Mouse (Mus musculus) C2C12 (cell line): ENCODE measurements around the gene Mtmr11. TPM values are rescaled to one million over a fixed set of nuclear protein-coding genes. Genes with fewer than 3 reads are reported as not detected.

Source experiments
- H3K27me3 ChIP-seq: one replicate; pipeline ENCODE4 v1.6.1; 2011; ENCODE audit not compliant: control insufficient read depth, insufficient read depth, insufficient read length
- H3K36me3 ChIP-seq: one replicate; pipeline ENCODE4 v1.6.1; 2011; ENCODE audit not compliant: control insufficient read depth, insufficient read depth
- H3K4me3 ChIP-seq: one replicate; pipeline ENCODE4 v1.5.1; 2011; ENCODE audit warnings: mild to moderate bottlenecking, control low read depth; ENCODE audit not compliant: poor library complexity, insufficient read depth, severe bottlenecking
- H3K79me2 ChIP-seq: one replicate; pipeline ENCODE4 v1.6.1; 2011; ENCODE audit not compliant: control insufficient read depth, insufficient read depth
- H3K79me3 ChIP-seq: one replicate; pipeline ENCODE4 v1.6.1; 2011; ENCODE audit warnings: low read depth, control low read depth
- H3ac ChIP-seq: one replicate; pipeline ENCODE3; 2011; ENCODE audit warnings: low read depth; ENCODE audit not compliant: control insufficient read depth, insufficient read length
- CEBPB ChIP-seq: IDR thresholded peaks from one replicate; pipeline ENCODE4 v1.6.1; 2011; ENCODE audit warnings: low read depth, mild to moderate bottlenecking, control low read depth, moderate library complexity
- CTCF ChIP-seq: IDR thresholded peaks from one replicate; pipeline ENCODE4 v1.5.1; 2011; ENCODE audit not compliant: control insufficient read depth, insufficient read depth, insufficient read length
- FOSL1 ChIP-seq: IDR thresholded peaks from one replicate; pipeline ENCODE4 v1.8.0; 2011; ENCODE audit warnings: mild to moderate bottlenecking, low read length; ENCODE audit not compliant: poor library complexity, insufficient read depth, severe bottlenecking
- MAX ChIP-seq: IDR thresholded peaks from one replicate; pipeline ENCODE4 v1.6.1; 2011; ENCODE audit warnings: mild to moderate bottlenecking, control low read depth
- MYOD1 ChIP-seq: IDR thresholded peaks from one replicate; pipeline ENCODE4 v1.6.1; 2011; ENCODE audit warnings: low read depth; ENCODE audit not compliant: control insufficient read depth, insufficient read length
- MYOG ChIP-seq: IDR thresholded peaks from one replicate; pipeline ENCODE4 v1.6.1; 2011; ENCODE audit not compliant: control insufficient read depth, insufficient read length; ENCODE audit errors: extremely low read depth
- USF1 ChIP-seq: IDR thresholded peaks from one replicate; pipeline ENCODE4 v1.6.1; 2011; ENCODE audit warnings: low read depth, mild to moderate bottlenecking, control low read depth, moderate library complexity
- polyA plus RNA-seq: library from polyadenylated mRNA; unstranded; fragments of >200 nt; fragmentation: generic; extraction: Trizol; gene quantifications from one replicate; pipeline ENCODE4 v1.2.1, GENCODE M21; 2012; ENCODE audit warnings: missing spikeins

The Mtmr11 gene
- polyA plus RNA-seq, 1 experiment = 5.1 TPM

- H3ac ChIP-seq = no peak overlapping the region
- TF ChIP-seq CTCF = no peak
- TF ChIP-seq MAX = no peak
- TF ChIP-seq FOSL1 = no peak
- no peak for TF ChIP-seq MYOG
- TF ChIP-seq USF1 = no peak
- no peak for TF ChIP-seq CEBPB
- no peak for TF ChIP-seq MYOD1
- no peak overlapping the region for H3K4me3 ChIP-seq
- H3K36me3 ChIP-seq = peaks cover 69% of the 10 kb centered on the region
- H3K79me2 ChIP-seq = no peaks in the 10 kb centered on the region
- no peaks in the 10 kb centered on the region for H3K27me3 ChIP-seq
- no peaks in the 10 kb centered on the region for H3K79me3 ChIP-seq
These were observed 9.2 kb upstream of the Mtmr11 start for GRCm38 (mm10) chr3:96152611-96153010.

- Histone ChIP-seq H3ac (no peak overlapping the region), H3K27me3 (no peaks in the 10 kb centered on the region), H3K36me3 (peaks cover 59% of the 10 kb centered on the region), H3K79me2 (no peaks in the 10 kb centered on the region), H3K4me3 (no peak overlapping the region), H3K79me3 (no peaks in the 10 kb centered on the region)
- TF ChIP-seq MYOD1 (no peak), CTCF (no peak), USF1 (no peak), MAX (no peak), MYOG (no peak), FOSL1 (no peak), CEBPB (no peak)
These were observed 6.3 kb upstream of the Mtmr11 start for GRCm38 (mm10) chr3:96155501-96155900.

GRCm38 (mm10) chr3:96159820-96160219 is 2.0 kb upstream of the Mtmr11 start:
- H3K4me3 ChIP-seq = no peak overlapping the region
- H3K79me2 ChIP-seq = no peaks in the 10 kb centered on the region
- H3K27me3 ChIP-seq = no peaks in the 10 kb centered on the region
- peak overlapping the region; percentile 54 for H3ac ChIP-seq
- H3K36me3 ChIP-seq = peaks cover 19% of the 10 kb centered on the region
- TF ChIP-seq USF1 (no peak), MYOG (no peak), FOSL1 (no peak), CTCF (no peak), MYOD1 (no peak), CEBPB (no peak), MAX (no peak)
- H3K79me3 ChIP-seq = no peaks in the 10 kb centered on the region

GRCm38 (mm10) chr3:96160222-96160802 is 1.5 kb upstream of the Mtmr11 start:
- Histone ChIP-seq H3K4me3 (peak overlapping the region; percentile 11), H3ac (peak overlapping the region; percentile 55), H3K79me2 (no peaks in the 10 kb centered on the region), H3K36me3 (peaks cover 14% of the 10 kb centered on the region), H3K27me3 (no peaks in the 10 kb centered on the region), H3K79me3 (no peaks in the 10 kb centered on the region)
- TF ChIP-seq FOSL1 (peak; percentile 80), MAX (no peak)

GRCm38 (mm10) chr3:96160803-96161516 is 844 bp upstream of the Mtmr11 start:
- Histone ChIP-seq H3K27me3 (no peaks in the 10 kb centered on the region), H3ac (peak overlapping the region; percentile 60), H3K4me3 (peak overlapping the region; percentile 11), H3K36me3 (peaks cover 7% of the 10 kb centered on the region), H3K79me2 (no peaks in the 10 kb centered on the region), H3K79me3 (no peaks in the 10 kb centered on the region)
- no peak for TF ChIP-seq CTCF
- TF ChIP-seq MYOD1 = no peak
- no peak for TF ChIP-seq MAX
- TF ChIP-seq USF1 = no peak

- Histone ChIP-seq H3K79me3 (no peaks in the 10 kb centered on the region), H3K36me3 (no peaks in the 10 kb centered on the region), H3ac (no peak overlapping the region), H3K4me3 (no peak overlapping the region), H3K27me3 (no peaks in the 10 kb centered on the region), H3K79me2 (no peaks in the 10 kb centered on the region)
- TF ChIP-seq CEBPB (no peak), CTCF (no peak), MAX (no peak), USF1 (no peak), MYOD1 (no peak), MYOG (no peak), FOSL1 (no peak)
These were observed 1.2 kb downstream of the Mtmr11 start for GRCm38 (mm10) chr3:96163040-96163439.
